Mouse (Mus musculus): ENCODE data around the gene Nudt14. TPM values are rescaled to one million over a fixed set of nuclear protein-coding genes. Genes with fewer than 3 reads are reported as not detected.

Gene Nudt14
- polyA plus RNA-seq (2012; ENCODE audit: low replicate concordance) = 2.9 and 5.3 TPM in 2 replicates

GRCm38 (mm10) chr12:112941776-112942713 is at the start of gene Nudt14:
Gene Nudt14, minus strand, starts transcription at chr12:112942124.

GRCm38 (mm10) chr12:112976371-112977073 is 34.6 kb upstream of the Nudt14 start, which contains the start of gene Btbd6:
Gene Btbd6, plus strand, starts transcription at chr12:112976482.

DNA sequence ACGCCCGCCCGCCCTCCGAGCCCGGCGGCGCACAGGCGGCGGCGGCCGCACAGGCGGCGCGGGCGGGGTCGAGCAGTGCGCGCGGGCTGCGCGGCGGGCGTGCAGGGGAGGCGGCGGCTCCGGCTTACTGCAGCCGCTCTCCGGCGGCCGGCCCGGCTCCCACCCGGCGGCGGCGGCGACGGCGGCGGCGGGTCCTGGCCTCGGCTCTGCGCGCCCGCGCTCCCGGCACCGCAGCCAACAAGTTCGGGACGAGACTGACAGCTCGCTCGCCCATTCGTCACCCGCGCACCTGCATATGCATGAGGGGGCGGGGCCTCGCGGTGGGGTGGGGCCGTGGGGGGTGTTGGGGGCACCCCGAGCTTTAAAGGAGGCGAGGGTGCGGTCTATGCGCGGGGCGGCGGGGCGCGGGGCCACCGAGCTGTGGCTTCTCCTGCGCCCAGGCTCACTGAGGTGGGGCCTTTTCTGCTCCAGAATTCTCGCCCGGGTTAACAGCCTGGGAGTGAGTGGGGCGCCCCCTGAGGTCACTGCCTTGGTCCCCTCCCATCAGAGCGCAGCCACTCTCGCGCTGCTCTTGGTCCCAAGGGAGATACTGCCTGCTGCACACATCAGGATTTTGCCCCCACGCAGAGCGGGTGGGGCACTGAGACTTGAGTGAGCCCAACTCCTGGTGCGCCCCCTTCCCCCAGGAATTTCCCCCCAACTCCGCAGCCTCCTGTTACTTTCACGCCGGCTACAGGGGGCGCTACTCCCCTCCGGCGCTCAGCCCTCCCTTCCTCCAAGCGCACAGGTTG is 12.2 kb downstream of the Nudt14 start, which contains the start of gene Jag2:
Gene Jag2 (minus strand): TSS at position 215 of the 791 bp plus-strand sequence.

Other genes with a start within 250 kb of the Nudt14 start
- gene Cep170b, start 221.7 kb downstream of the Nudt14 start, polyA plus RNA-seq (2012; ENCODE audit: low replicate concordance) = 2.1 and 4.2 TPM in 2 replicates
- gene Pld4, start 181.5 kb downstream of the Nudt14 start, polyA plus RNA-seq (2012; ENCODE audit: low replicate concordance) = 37.1 and 44.0 TPM in 2 replicates
- 0.32 and 0.47 TPM in 2 replicates for gene Ahnak2, start 139.5 kb downstream of the Nudt14 start, polyA plus RNA-seq (2012; ENCODE audit: low replicate concordance)
- gene Clba1, start 133.2 kb downstream of the Nudt14 start, polyA plus RNA-seq (2012; ENCODE audit: low replicate concordance) = 0.57 and 1.5 TPM in 2 replicates
- gene Cdca4, start 112.7 kb downstream of the Nudt14 start, polyA plus RNA-seq (2012; ENCODE audit: low replicate concordance) = 11.9 and 32.7 TPM in 2 replicates
- gene Gpr132, start 73.9 kb downstream of the Nudt14 start, polyA plus RNA-seq (2012; ENCODE audit: low replicate concordance) = 1.8 and 1.9 TPM in 2 replicates
- gene Jag2, start 12.3 kb downstream of the Nudt14 start, polyA plus RNA-seq (2012; ENCODE audit: low replicate concordance) = 0.69 and 1.1 TPM in 2 replicates
- gene Btbd6, start 34.4 kb upstream of the Nudt14 start, polyA plus RNA-seq (2012; ENCODE audit: low replicate concordance) = 48.7 and 111 TPM in 2 replicates
- 27.5 and 38.0 TPM in 2 replicates for gene Brf1, start 58.6 kb upstream of the Nudt14 start, polyA plus RNA-seq (2012; ENCODE audit: low replicate concordance)
- 19.1 and 21.8 TPM in 2 replicates for gene Pacs2, start 72.4 kb upstream of the Nudt14 start, polyA plus RNA-seq (2012; ENCODE audit: low replicate concordance)
- 0.52 TPM in 1 of 2 replicates, not detected in the other for gene Tex22, start 132.4 kb upstream of the Nudt14 start, polyA plus RNA-seq (2012; ENCODE audit: low replicate concordance)
- gene Mta1, start 156.2 kb upstream of the Nudt14 start, polyA plus RNA-seq (2012; ENCODE audit: low replicate concordance) = 201 and 241 TPM in 2 replicates
- 323 and 454 TPM in 2 replicates for gene Crip2, start 198.1 kb upstream of the Nudt14 start, polyA plus RNA-seq (2012; ENCODE audit: low replicate concordance)
- gene Crip1, start 204.2 kb upstream of the Nudt14 start, polyA plus RNA-seq (2012; ENCODE audit: low replicate concordance) = 52.7 and 79.4 TPM in 2 replicates
- 22.7 and 39.4 TPM in 2 replicates for gene Tedc1, start 214.3 kb upstream of the Nudt14 start, polyA plus RNA-seq (2012; ENCODE audit: low replicate concordance)
- 1.2 and 3.0 TPM in 2 replicates for gene Tmem121, start 243.8 kb upstream of the Nudt14 start, polyA plus RNA-seq (2012; ENCODE audit: low replicate concordance)

Data from leukemia stem cell, adult 10-12 weeks (primary cell).